Mouse (Mus musculus) heart, embryonic 10.5 days (tissue): ENCODE data around the gene Gm13277. TPM values are rescaled to one million over a fixed set of nuclear protein-coding genes. Genes with fewer than 3 reads are reported as not detected.
"Not testable (repeated sequence)": the region's sequence is repeated elsewhere in the genome, so short reads cannot be mapped to it uniquely, and the experiment has no call there.

ENCODE experiments used
- DNase-seq: peaks from one replicate; pipeline ENCODE4 v3.0.0-alpha.2; 2017; ENCODE audit warnings: low spot score
- H3K27ac ChIP-seq: fragments of 300-500 bp; sonication (generic); 2 replicates; pipeline ENCODE4 v1.5.1; 2016; ENCODE audit warnings: mild to moderate bottlenecking
- H3K27me3 ChIP-seq: fragments of 300-500 bp; sonication (generic); 2 replicates; pipeline ENCODE4 v1.6.1; 2016; ENCODE audit warnings: mild to moderate bottlenecking; ENCODE audit not compliant: poor library complexity, insufficient read depth, severe bottlenecking
- H3K36me3 ChIP-seq: fragments of 300-500 bp; sonication (generic); 2 replicates; pipeline ENCODE4 v1.6.1; 2016; ENCODE audit warnings: mild to moderate bottlenecking, moderate library complexity
- H3K4me1 ChIP-seq: fragments of 300-500 bp; sonication (generic); 2 replicates; pipeline ENCODE4 v1.6.1; 2016; ENCODE audit warnings: mild to moderate bottlenecking
- H3K4me3 ChIP-seq: fragments of 300-500 bp; sonication (generic); 2 replicates; pipeline ENCODE4 v1.5.1; 2016; ENCODE audit warnings: mild to moderate bottlenecking, moderate library complexity
- H3K9me3 ChIP-seq: fragments of 300-500 bp; sonication (generic); 2 replicates; pipeline ENCODE4 v1.6.1; 2016; ENCODE audit warnings: mild to moderate bottlenecking, moderate library complexity
- WGBS: fragments of 180-500 bp; shearing (Covaris S2); methylation state at CpG from one replicate; pipeline ENCODE4 v1.1.7; 2016; 5-methylcytosine and 5-hydroxymethylcytosine counted together
- polyA plus RNA-seq: library from polyadenylated mRNA; unstranded; fragments of >200 nt; fragmentation: Nextera tagmentation; extraction: Ambion mirVana; gene quantifications from 2 replicates; pipeline ENCODE4 v1.2.1, GENCODE M21; 2016

The Gm13277 gene
- polyA plus RNA-seq, 1 experiment from 2014 or later: not detected

DNA sequence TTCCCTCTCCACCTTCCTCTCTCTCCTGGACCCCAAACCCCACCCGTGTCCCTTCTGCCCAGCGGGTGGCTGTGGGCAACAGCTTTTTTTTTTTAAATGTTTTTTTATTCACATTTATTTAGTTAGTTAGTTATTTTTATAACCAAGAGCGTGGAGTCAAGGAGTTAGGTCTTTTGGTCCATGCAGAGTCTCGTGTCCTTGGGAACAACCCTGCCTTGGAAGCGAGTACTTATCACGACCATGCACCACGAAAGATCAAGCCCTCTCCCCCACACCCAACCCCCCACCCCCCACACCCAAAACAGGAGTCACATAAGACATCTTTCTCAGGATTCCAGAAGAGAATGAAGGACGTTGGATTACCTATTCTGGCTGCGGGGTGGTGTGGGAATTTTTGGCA lies 26.1 kb upstream of the Gm13277 start:
- WGBS: 39% methylated on average over 9 of the region's 9 CpGs
- not testable (repeated sequence) for H3K4me1 ChIP-seq, H3K27ac ChIP-seq, DNase-seq, H3K9me3 ChIP-seq, H3K27me3 ChIP-seq, H3K4me3 ChIP-seq, H3K36me3 ChIP-seq

DNA sequence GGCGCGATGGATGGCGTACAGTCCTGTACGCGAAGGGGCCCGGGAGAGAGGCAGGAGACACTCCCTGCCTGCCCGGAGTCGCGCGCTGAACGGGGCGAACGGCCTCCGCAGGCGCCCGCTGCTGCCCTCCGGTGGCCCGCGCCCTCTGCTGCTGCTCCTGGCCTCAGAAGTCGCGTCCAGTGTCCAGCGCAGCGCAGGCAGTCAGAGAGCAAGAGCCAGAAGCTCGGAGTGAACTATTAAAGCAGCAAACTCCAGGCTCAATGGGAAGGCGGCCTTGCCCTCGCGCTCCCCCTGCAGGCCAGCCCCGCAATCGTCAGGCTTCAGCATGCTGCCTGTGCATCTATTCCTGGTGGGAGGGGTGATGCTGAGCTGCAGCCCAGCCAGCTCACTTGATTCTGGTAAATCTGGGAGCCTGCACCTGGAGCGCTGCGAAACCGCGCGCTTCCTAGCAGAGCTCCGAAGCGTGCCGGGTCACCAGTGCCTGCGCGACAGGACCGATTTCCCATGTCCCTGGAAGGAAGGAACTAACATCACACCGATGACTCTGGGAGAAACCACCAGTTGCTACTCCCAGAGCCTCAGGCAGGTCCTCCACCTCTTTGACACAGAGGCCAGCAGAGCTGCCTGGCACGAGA lies 24.9 kb upstream of the Gm13277 start:
- H3K4me3 ChIP-seq: peak overlapping the region; percentile 40
- DNase-seq: peak; percentile 88
- H3K9me3 ChIP-seq, H3K36me3 ChIP-seq, H3K27me3 ChIP-seq, H3K27ac ChIP-seq, H3K4me1 ChIP-seq: not testable (repeated sequence)
- 3% methylated on average over 41 of the region's 42 CpGs for WGBS

DNA sequence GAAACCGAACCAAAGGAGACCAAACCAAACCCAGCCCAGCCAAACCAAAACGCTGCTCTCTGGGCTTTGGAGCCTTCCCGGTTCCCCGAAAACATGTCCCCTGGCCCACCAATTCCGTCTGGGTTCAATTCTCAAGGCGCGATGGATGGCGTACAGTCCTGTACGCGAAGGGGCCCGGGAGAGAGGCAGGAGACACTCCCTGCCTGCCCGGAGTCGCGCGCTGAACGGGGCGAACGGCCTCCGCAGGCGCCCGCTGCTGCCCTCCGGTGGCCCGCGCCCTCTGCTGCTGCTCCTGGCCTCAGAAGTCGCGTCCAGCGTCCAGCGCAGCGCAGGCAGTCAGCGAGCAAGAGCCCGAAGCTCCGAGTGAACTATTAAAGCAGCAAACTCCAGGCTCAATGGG lies 14.9 kb upstream of the Gm13277 start, which contains the start of gene Gm13290:
Gene Gm13290, plus strand, starts transcription at position 301 of the 400 bp plus-strand sequence.
- not testable (repeated sequence) for DNase-seq, H3K36me3 ChIP-seq, H3K4me1 ChIP-seq, H3K9me3 ChIP-seq, H3K4me3 ChIP-seq, H3K27ac ChIP-seq, H3K27me3 ChIP-seq
- WGBS: no CpG with 5 or more reads among the region's 32 CpGs

DNA sequence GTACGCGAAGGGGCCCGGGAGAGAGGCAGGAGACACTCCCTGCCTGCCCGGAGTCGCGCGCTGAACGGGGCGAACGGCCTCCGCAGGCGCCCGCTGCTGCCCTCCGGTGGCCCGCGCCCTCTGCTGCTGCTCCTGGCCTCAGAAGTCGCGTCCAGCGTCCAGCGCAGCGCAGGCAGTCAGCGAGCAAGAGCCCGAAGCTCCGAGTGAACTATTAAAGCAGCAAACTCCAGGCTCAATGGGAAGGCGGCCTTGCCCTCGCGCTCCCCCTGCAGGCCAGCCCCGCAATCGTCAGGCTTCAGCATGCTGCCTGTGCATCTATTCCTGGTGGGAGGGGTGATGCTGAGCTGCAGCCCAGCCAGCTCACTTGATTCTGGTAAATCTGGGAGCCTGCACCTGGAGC lies 11.8 kb upstream of the Gm13277 start, which contains the start of gene Gm13289:
Gene Gm13289, plus strand, starts transcription at position 301 of the 400 bp plus-strand sequence.
- not testable (repeated sequence) for H3K36me3 ChIP-seq, H3K27ac ChIP-seq, H3K4me1 ChIP-seq, DNase-seq, H3K4me3 ChIP-seq, H3K27me3 ChIP-seq, H3K9me3 ChIP-seq
- WGBS: no CpG with 5 or more reads among the region's 29 CpGs

DNA sequence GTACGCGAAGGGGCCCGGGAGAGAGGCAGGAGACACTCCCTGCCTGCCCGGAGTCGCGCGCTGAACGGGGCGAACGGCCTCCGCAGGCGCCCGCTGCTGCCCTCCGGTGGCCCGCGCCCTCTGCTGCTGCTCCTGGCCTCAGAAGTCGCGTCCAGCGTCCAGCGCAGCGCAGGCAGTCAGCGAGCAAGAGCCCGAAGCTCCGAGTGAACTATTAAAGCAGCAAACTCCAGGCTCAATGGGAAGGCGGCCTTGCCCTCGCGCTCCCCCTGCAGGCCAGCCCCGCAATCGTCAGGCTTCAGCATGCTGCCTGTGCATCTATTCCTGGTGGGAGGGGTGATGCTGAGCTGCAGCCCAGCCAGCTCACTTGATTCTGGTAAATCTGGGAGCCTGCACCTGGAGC lies 8.9 kb upstream of the Gm13277 start, which contains the start of gene Gm13272:
Gene Gm13272, plus strand, starts transcription at position 301 of the 400 bp plus-strand sequence.
- H3K9me3 ChIP-seq, H3K27ac ChIP-seq, H3K27me3 ChIP-seq, H3K36me3 ChIP-seq, H3K4me1 ChIP-seq, H3K4me3 ChIP-seq, DNase-seq: not testable (repeated sequence)
- WGBS: no CpG with 5 or more reads among the region's 29 CpGs

DNA sequence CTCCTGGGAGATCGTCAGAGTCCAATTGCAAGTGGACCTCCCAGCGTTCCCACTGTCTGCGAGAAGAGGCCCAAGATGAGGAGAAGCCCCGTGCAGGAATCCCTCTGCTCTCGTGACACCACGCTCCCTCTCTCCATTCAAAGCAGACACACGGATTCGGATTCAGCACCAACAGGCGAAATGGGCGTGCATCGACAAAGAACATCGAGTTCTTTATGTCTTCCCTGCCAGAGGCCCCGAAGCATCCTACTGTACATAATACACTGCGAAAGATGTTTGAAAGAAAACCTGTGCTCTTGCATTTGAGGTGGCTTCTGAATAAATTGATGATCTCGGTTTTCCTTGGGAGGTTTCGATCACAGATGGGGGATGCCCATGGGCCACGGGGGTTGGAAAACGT lies 8.1 kb upstream of the Gm13277 start:
- not testable (repeated sequence) for H3K27ac ChIP-seq, H3K36me3 ChIP-seq, H3K9me3 ChIP-seq, DNase-seq, H3K27me3 ChIP-seq, H3K4me1 ChIP-seq, H3K4me3 ChIP-seq
- WGBS: 39% methylated on average over 16 of the region's 18 CpGs

DNA sequence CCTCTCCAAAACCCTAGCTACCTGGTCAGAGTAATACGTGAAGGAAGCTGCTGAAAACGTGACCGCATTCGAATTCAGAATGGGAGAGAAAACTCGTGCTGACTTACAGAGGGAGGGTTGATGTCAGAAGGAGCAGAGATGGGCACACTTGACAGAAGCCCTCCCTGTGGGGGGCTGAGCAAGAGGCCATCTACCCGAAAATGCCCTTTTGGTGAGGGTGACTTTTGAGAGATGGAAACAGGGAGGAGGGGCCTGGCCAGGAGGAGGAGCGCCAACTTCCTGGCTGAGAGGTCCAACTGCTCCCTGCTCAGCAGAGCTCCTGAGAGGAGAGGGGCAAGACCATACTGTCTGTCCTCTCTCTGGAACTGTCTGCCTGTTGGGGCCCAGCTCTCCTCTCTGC lies 6.6 kb upstream of the Gm13277 start, which contains the start of gene Ifnz:
Gene Ifnz, plus strand, starts transcription at position 301 of the 400 bp plus-strand sequence.
- H3K27ac ChIP-seq, H3K4me3 ChIP-seq: not testable (repeated sequence)

DNA sequence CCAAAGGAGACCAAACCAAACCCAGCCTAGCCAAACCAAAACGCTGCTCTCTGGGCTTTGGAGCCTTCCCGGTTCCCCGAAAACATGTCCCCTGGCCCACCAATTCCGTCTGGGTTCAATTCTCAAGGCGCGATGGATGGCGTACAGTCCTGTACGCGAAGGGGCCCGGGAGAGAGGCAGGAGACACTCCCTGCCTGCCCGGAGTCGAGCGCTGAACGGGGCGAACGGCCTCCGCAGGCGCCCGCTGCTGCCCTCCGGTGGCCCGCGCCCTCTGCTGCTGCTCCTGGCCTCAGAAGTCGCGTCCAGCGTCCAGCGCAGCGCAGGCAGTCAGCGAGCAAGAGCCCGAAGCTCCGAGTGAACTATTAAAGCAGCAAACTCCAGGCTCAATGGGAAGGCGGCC lies 6.1 kb upstream of the Gm13277 start:
- H3K4me1 ChIP-seq, H3K9me3 ChIP-seq, H3K27ac ChIP-seq, H3K36me3 ChIP-seq, H3K27me3 ChIP-seq, H3K4me3 ChIP-seq, DNase-seq: not testable (repeated sequence)
- WGBS: 2% methylated on average over 17 of the region's 31 CpGs

More for the DNA sequence above, 6.6 kb upstream of the Gm13277 start, which contains the start of gene Ifnz:
- not testable (repeated sequence) for H3K4me1 ChIP-seq, H3K9me3 ChIP-seq, DNase-seq, H3K27me3 ChIP-seq, H3K36me3 ChIP-seq
- 19% methylated on average over 4 of the region's 7 CpGs for WGBS

DNA sequence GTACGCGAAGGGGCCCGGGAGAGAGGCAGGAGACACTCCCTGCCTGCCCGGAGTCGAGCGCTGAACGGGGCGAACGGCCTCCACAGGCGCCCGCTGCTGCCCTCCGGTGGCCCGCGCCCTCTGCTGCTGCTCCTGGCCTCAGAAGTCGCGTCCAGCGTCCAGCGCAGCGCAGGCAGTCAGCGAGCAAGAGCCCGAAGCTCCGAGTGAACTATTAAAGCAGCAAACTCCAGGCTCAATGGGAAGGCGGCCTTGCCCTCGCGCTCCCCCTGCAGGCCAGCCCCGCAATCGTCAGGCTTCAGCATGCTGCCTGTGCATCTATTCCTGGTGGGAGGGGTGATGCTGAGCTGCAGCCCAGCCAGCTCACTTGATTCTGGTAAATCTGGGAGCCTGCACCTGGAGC lies 3.0 kb upstream of the Gm13277 start, which contains the start of gene Gm13276:
Gene Gm13276, plus strand, starts transcription at position 301 of the 400 bp plus-strand sequence.
- H3K9me3 ChIP-seq, DNase-seq, H3K36me3 ChIP-seq, H3K4me3 ChIP-seq, H3K27ac ChIP-seq, H3K4me1 ChIP-seq, H3K27me3 ChIP-seq: not testable (repeated sequence)
- WGBS: no CpG with 5 or more reads among the region's 27 CpGs

DNA sequence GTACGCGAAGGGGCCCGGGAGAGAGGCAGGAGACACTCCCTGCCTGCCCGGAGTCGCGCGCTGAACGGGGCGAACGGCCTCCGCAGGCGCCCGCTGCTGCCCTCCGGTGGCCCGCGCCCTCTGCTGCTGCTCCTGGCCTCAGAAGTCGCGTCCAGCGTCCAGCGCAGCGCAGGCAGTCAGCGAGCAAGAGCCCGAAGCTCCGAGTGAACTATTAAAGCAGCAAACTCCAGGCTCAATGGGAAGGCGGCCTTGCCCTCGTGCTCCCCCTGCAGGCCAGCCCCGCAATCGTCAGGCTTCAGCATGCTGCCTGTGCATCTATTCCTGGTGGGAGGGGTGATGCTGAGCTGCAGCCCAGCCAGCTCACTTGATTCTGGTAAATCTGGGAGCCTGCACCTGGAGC lies 2.8 kb downstream of the Gm13277 start, which contains the start of gene Gm13278:
Gene Gm13278, plus strand, starts transcription at position 301 of the 400 bp plus-strand sequence.
- H3K4me3 ChIP-seq, H3K27me3 ChIP-seq, H3K36me3 ChIP-seq, H3K4me1 ChIP-seq, DNase-seq, H3K27ac ChIP-seq, H3K9me3 ChIP-seq: not testable (repeated sequence)
- no CpG with 5 or more reads among the region's 28 CpGs for WGBS

DNA sequence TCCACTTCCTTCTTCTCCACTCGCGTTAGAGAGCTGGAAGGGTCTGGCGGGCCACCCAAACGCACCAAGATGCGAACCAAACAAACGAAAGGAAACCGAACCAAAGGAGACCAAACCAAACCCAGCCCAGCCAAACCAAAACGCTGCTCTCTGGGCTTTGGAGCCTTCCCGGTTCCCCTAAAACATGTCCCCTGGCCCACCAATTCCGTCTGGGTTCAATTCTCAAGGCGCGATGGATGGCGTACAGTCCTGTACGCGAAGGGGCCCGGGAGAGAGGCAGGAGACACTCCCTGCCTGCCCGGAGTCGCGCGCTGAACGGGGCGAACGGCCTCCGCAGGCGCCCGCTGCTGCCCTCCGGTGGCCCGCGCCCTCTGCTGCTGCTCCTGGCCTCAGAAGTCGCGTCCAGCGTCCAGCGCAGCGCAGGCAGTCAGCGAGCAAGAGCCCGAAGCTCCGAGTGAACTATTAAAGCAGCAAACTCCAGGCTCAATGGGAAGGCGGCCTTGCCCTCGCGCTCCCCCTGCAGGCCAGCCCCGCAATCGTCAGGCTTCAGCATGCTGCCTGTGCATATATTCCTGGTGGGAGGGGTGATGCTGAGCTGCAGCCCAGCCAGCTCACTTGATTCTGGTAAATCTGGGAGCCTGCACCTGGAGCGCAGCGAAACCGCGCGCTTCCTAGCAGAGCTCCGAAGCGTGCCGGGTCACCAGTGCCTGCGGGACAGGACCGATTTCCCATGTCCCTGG lies 5.7 kb downstream of the Gm13277 start, which contains the start of gene Gm13275:
Gene Gm13275, plus strand, starts transcription at position 552 of the 740 bp plus-strand sequence.
- not testable (repeated sequence) for H3K9me3 ChIP-seq, H3K27me3 ChIP-seq, H3K36me3 ChIP-seq, DNase-seq, H3K4me3 ChIP-seq, H3K4me1 ChIP-seq, H3K27ac ChIP-seq
- WGBS: under 1% methylated on average over 19 of the region's 52 CpGs

DNA sequence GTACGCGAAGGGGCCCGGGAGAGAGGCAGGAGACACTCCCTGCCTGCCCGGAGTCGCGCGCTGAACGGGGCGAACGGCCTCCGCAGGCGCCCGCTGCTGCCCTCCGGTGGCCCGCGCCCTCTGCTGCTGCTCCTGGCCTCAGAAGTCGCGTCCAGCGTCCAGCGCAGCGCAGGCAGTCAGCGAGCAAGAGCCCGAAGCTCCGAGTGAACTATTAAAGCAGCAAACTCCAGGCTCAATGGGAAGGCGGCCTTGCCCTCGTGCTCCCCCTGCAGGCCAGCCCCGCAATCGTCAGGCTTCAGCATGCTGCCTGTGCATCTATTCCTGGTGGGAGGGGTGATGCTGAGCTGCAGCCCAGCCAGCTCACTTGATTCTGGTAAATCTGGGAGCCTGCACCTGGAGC lies 8.7 kb downstream of the Gm13277 start, which contains the start of gene Gm13279:
Gene Gm13279, plus strand, starts transcription at position 301 of the 400 bp plus-strand sequence.
- WGBS: no CpG with 5 or more reads among the region's 28 CpGs
- not testable (repeated sequence) for H3K4me1 ChIP-seq, DNase-seq, H3K9me3 ChIP-seq, H3K36me3 ChIP-seq, H3K4me3 ChIP-seq, H3K27me3 ChIP-seq, H3K27ac ChIP-seq

DNA sequence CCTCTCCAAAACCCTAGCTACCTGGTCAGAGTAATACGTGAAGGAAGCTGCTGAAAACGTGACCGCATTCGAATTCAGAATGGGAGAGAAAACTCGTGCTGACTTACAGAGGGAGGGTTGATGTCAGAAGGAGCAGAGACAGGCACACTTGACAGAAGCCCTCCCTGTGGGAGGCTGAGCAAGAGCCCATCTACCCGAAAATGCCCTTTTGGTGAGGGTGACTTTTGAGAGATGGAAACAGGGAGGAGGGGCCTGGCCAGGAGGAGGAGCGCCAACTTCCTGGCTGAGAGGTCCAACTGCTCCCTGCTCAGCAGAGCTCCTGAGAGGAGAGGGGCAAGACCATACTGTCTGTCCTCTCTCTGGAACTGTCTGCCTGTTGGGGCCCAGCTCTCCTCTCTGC lies 10.9 kb downstream of the Gm13277 start, which contains the start of gene Gm13285:
Gene Gm13285, plus strand, starts transcription at position 301 of the 400 bp plus-strand sequence.
- not testable (repeated sequence) for H3K4me1 ChIP-seq, H3K4me3 ChIP-seq, H3K27me3 ChIP-seq, H3K36me3 ChIP-seq, H3K27ac ChIP-seq, DNase-seq, H3K9me3 ChIP-seq
- 16% methylated on average over 6 of the region's 7 CpGs for WGBS
